Mouse (Mus musculus) lung, postnatal 0 days (tissue): Measurements from ENCODE around the gene Cd72. TPM values are rescaled to one million over a fixed set of nuclear protein-coding genes. Genes with fewer than 3 reads are reported as not detected.

Experiments used
- ATAC-seq: fragments of 200-750 bp; cut with Nextera tagmentation; 2 replicates; pipeline ENCODE4 v1.8.0; 2017; ENCODE audit warnings: moderate library complexity
- DNase-seq: peaks from one replicate; pipeline ENCODE4 v3.0.0-alpha.2; 2016; ENCODE audit warnings: low spot score
- H3K27ac ChIP-seq: fragments of 300-500 bp; sonication (generic); 2 replicates; pipeline ENCODE4 v1.5.1; 2014; ENCODE audit warnings: antibody characterized with exemption, mild to moderate bottlenecking, low read length, mixed read lengths
- H3K27me3 ChIP-seq: fragments of 300-500 bp; sonication (generic); replicated peaks from 2 replicates; pipeline ENCODE4 v1.6.1; 2014; ENCODE audit warnings: low read length, mixed read lengths; ENCODE audit not compliant: insufficient read depth
- H3K36me3 ChIP-seq: fragments of 300-500 bp; sonication (generic); 2 replicates; pipeline ENCODE4 v1.6.1; 2014; ENCODE audit warnings: low read length, mixed read lengths; ENCODE audit not compliant: insufficient read depth
- H3K4me1 ChIP-seq: fragments of 300-500 bp; sonication (generic); 2 replicates; pipeline ENCODE4 v1.6.1; 2014; ENCODE audit warnings: antibody characterized with exemption, low read depth, low read length, mixed read lengths; ENCODE audit not compliant: insufficient read depth
- H3K4me2 ChIP-seq: fragments of 300-500 bp; sonication (generic); replicated peaks from 2 replicates; pipeline ENCODE4 v1.6.1; 2014; ENCODE audit warnings: low read depth, mild to moderate bottlenecking, low read length, moderate library complexity, mixed read lengths
- H3K4me3 ChIP-seq: fragments of 300-500 bp; sonication (generic); 2 replicates; pipeline ENCODE4 v1.5.1; 2014; ENCODE audit warnings: low read depth, low read length
- H3K9ac ChIP-seq: fragments of 300-500 bp; sonication (generic); replicated peaks from 2 replicates; pipeline ENCODE4 v1.6.1; 2014; ENCODE audit warnings: low read depth, mild to moderate bottlenecking
- H3K9me3 ChIP-seq: fragments of 300-500 bp; sonication (generic); 2 replicates; pipeline ENCODE4 v1.6.1; 2016; ENCODE audit warnings: low read length, mixed read lengths
- CTCF ChIP-seq: IDR thresholded peaks from 2 replicates; pipeline ENCODE4 v1.5.1; 2016; ENCODE audit warnings: antibody characterized with exemption, mild to moderate bottlenecking
- EP300 ChIP-seq: IDR thresholded peaks from 2 replicates; pipeline ENCODE4 v1.6.1; 2016; ENCODE audit warnings: antibody characterized with exemption, mild to moderate bottlenecking, control low read depth
- whole genome bisulfite sequencing: fragments of 180-500 bp; shearing (Covaris S2); extraction: QIAGEN DNeasy Blood & Tissue Kit; methylation state at CpG from one replicate; pipeline ENCODE4 v1.1.7; 2014; 5-methylcytosine and 5-hydroxymethylcytosine counted together
- polyA plus RNA-seq: library from polyadenylated mRNA; unstranded; fragments of >200 nt; fragmentation: Nextera tagmentation; extraction: Ambion mirVana; gene quantifications from 2 replicates; pipeline ENCODE4 v1.2.1, GENCODE M21; 2015

The Cd72 gene
- polyA plus RNA-seq, 1 experiment from 2014 or later = 2.7 TPM

- Histone ChIP-seq H3K4me3 (no peak overlapping the region), H3K27ac (no peak overlapping the region), H3K36me3 (no peaks in the 10 kb centered on the region), H3K27me3 (no peaks in the 10 kb centered on the region), H3K9me3 (no peaks in the 10 kb centered on the region), H3K9ac (no peak overlapping the region), H3K4me2 (no peak overlapping the region), H3K4me1 (no peaks in the 10 kb centered on the region)
- TF ChIP-seq CTCF (no peak), EP300 (no peak)
- DNase-seq (no peak), ATAC-seq (no peak)
- WGBS = 87% methylated on average over 10 of the region's 10 CpGs
Measured at GRCm38 (mm10) chr4:43470301-43470700, 15.9 kb upstream of the Cd72 start.

GRCm38 (mm10) chr4:43466872-43467271, 12.4 kb upstream of the Cd72 start:
- Histone ChIP-seq H3K4me2 (no peak overlapping the region), H3K4me1 (no peaks in the 10 kb centered on the region), H3K27ac (no peak overlapping the region), H3K36me3 (no peaks in the 10 kb centered on the region), H3K27me3 (no peaks in the 10 kb centered on the region), H3K4me3 (no peak overlapping the region), H3K9ac (no peak overlapping the region), H3K9me3 (no peaks in the 10 kb centered on the region)
- 85% methylated on average over 7 of the region's 7 CpGs for WGBS
- ATAC-seq = no peak
- DNase-seq = no peak
- no peak for TF ChIP-seq CTCF
- no peak for TF ChIP-seq EP300

GRCm38 (mm10) chr4:43465935-43466334, 11.5 kb upstream of the Cd72 start:
- no peak for TF ChIP-seq CTCF
- TF ChIP-seq EP300 = no peak
- Histone ChIP-seq H3K9me3 (no peaks in the 10 kb centered on the region), H3K4me3 (no peak overlapping the region), H3K4me1 (no peaks in the 10 kb centered on the region), H3K27ac (no peak overlapping the region), H3K27me3 (no peaks in the 10 kb centered on the region), H3K4me2 (no peak overlapping the region), H3K36me3 (no peaks in the 10 kb centered on the region), H3K9ac (no peak overlapping the region)
- WGBS = 70% methylated on average over 6 of the region's 6 CpGs
- ATAC-seq = no peak
- DNase-seq = no peak

GRCm38 (mm10) chr4:43463102-43463501, 8.7 kb upstream of the Cd72 start:
- H3K27me3 ChIP-seq = no peaks in the 10 kb centered on the region
- no peak overlapping the region for H3K4me2 ChIP-seq
- DNase-seq (no peak), ATAC-seq (no peak)
- H3K9ac ChIP-seq = no peak overlapping the region
- H3K4me1 ChIP-seq = no peaks in the 10 kb centered on the region
- TF ChIP-seq CTCF (no peak), EP300 (no peak)
- no peaks in the 10 kb centered on the region for H3K9me3 ChIP-seq
- no peaks in the 10 kb centered on the region for H3K36me3 ChIP-seq
- no peak overlapping the region for H3K27ac ChIP-seq
- 79% methylated on average over 5 of the region's 5 CpGs for WGBS
- H3K4me3 ChIP-seq = no peak overlapping the region

- H3K36me3 ChIP-seq = no peaks in the 10 kb centered on the region
- DNase-seq = no peak
- no peak overlapping the region for H3K27ac ChIP-seq
- no peak overlapping the region for H3K4me2 ChIP-seq
- peaks cover 4% of the 10 kb centered on the region; the same call in 1 of the 2 replicates for H3K4me1 ChIP-seq
- H3K4me3 ChIP-seq = no peak overlapping the region
- TF ChIP-seq CTCF (no peak), EP300 (no peak)
- WGBS = 14% methylated on average over 8 of the region's 8 CpGs
- ATAC-seq = no peak
- no peak overlapping the region for H3K9ac ChIP-seq
- H3K9me3 ChIP-seq = no peaks in the 10 kb centered on the region
- 0 out of 2 replicates have a peak, but pooled peaks cover 7% of the 10 kb centered on the region for H3K27me3 ChIP-seq
Measured at GRCm38 (mm10) chr4:43457124-43457523, 2.7 kb upstream of the Cd72 start.

GRCm38 (mm10) chr4:43456470-43456869, 2.0 kb upstream of the Cd72 start:
- Histone ChIP-seq H3K27ac (no peak overlapping the region), H3K36me3 (no peaks in the 10 kb centered on the region), H3K4me3 (no peak overlapping the region), H3K4me1 (peaks cover 4% of the 10 kb centered on the region; the same call in 1 of the 2 replicates), H3K27me3 (0 out of 2 replicates have a peak, but pooled peaks cover 7% of the 10 kb centered on the region), H3K9me3 (no peaks in the 10 kb centered on the region), H3K4me2 (no peak overlapping the region), H3K9ac (no peak overlapping the region)
- no peak for ATAC-seq
- WGBS = 41% methylated on average over 4 of the region's 4 CpGs
- no peak for DNase-seq
- TF ChIP-seq EP300 = no peak
- TF ChIP-seq CTCF = no peak

GRCm38 (mm10) chr4:43453413-43453812, 1.0 kb downstream of the Cd72 start:
- no peak overlapping the region for H3K9ac ChIP-seq
- no peaks in the 10 kb centered on the region for H3K36me3 ChIP-seq
- H3K4me1 ChIP-seq = peaks cover 4% of the 10 kb centered on the region; the same call in 1 of the 2 replicates
- no peak for TF ChIP-seq CTCF
- TF ChIP-seq EP300 = no peak
- no peak for DNase-seq
- no peaks in the 10 kb centered on the region for H3K9me3 ChIP-seq
- H3K4me2 ChIP-seq = peak overlapping the region; percentile 35
- under 1% methylated on average over 16 of the region's 18 CpGs for WGBS
- 0 out of 2 replicates have a peak, but pooled peaks have one; percentile 11 for ATAC-seq
- no peak overlapping the region for H3K27ac ChIP-seq
- H3K27me3 ChIP-seq = 0 out of 2 replicates have a peak, but pooled peaks cover 7% of the 10 kb centered on the region
- 0 out of 2 replicates have a peak overlapping the region, but pooled peaks have one; percentile 8 for H3K4me3 ChIP-seq
